Mouse (Mus musculus): ENCODE results near the gene Tma7. TPM values are rescaled to one million over a fixed set of nuclear protein-coding genes. Genes with fewer than 3 reads are reported as not detected.

Tma7 gene
- polyA plus RNA-seq, 1 experiment from 2014 or later = 774 TPM

- DNase-seq (ENCODE audit: low spot score) (no peak), ATAC-seq (ENCODE audit: low FRiP score) (no peak)
- Histone ChIP-seq H3K9me3 (ENCODE audit: control insufficient read depth, low read length) (no peaks in the 10 kb centered on the region), H3K4me2 (replicated peaks; ENCODE audit: low read depth, low read length) (no peak overlapping the region), H3K27me3 (ENCODE audit: control insufficient read depth, insufficient read depth, low read length) (no peaks in the 10 kb centered on the region), H3K9ac (ENCODE audit: low read depth, low read length) (no peak overlapping the region), H3K36me3 (ENCODE audit: control insufficient read depth, insufficient read depth, low read length) (peaks cover 8% of the 10 kb centered on the region; the same call in 1 of the 2 replicates), H3K4me3 (ENCODE audit: low read depth, low read length) (no peak overlapping the region), H3K27ac (ENCODE audit: low read depth, low read length) (no peak overlapping the region), H3K4me1 (replicated peaks; ENCODE audit: control insufficient read depth, insufficient read depth, low read length) (peaks cover 2% of the 10 kb centered on the region; the same call in 1 of the 2 replicates)
- WGBS = 86% methylated on average over 4 of the region's 4 CpGs
Observed at GRCm38 (mm10) chr9:109056916-109057315, 25.5 kb downstream of the Tma7 start.

GRCm38 (mm10) chr9:109056081-109056690, 26.2 kb downstream of the Tma7 start:
- WGBS = 92% methylated on average over 17 of the region's 17 CpGs
- Histone ChIP-seq H3K27ac (ENCODE audit: low read depth, low read length) (no peak overlapping the region), H3K9me3 (ENCODE audit: control insufficient read depth, low read length) (no peaks in the 10 kb centered on the region), H3K9ac (ENCODE audit: low read depth, low read length) (no peak overlapping the region), H3K36me3 (ENCODE audit: control insufficient read depth, insufficient read depth, low read length) (peaks cover 8% of the 10 kb centered on the region; the same call in 1 of the 2 replicates), H3K4me1 (replicated peaks; ENCODE audit: control insufficient read depth, insufficient read depth, low read length) (peaks cover 2% of the 10 kb centered on the region; the same call in 1 of the 2 replicates), H3K27me3 (ENCODE audit: control insufficient read depth, insufficient read depth, low read length) (no peaks in the 10 kb centered on the region), H3K4me2 (replicated peaks; ENCODE audit: low read depth, low read length) (no peak overlapping the region), H3K4me3 (ENCODE audit: low read depth, low read length) (no peak overlapping the region)
- no peak for ATAC-seq (ENCODE audit: low FRiP score)
- DNase-seq (ENCODE audit: low spot score) = no peak

GRCm38 (mm10) chr9:109055271-109056030, 26.9 kb downstream of the Tma7 start:
- Histone ChIP-seq H3K4me2 (replicated peaks; ENCODE audit: low read depth, low read length) (peak overlapping the region; percentile 1; the same call in 1 of the 2 replicates), H3K9me3 (ENCODE audit: control insufficient read depth, low read length) (no peaks in the 10 kb centered on the region), H3K4me3 (ENCODE audit: low read depth, low read length) (no peak overlapping the region; the same call in 1 of the 2 replicates), H3K27me3 (ENCODE audit: control insufficient read depth, insufficient read depth, low read length) (no peaks in the 10 kb centered on the region), H3K4me1 (replicated peaks; ENCODE audit: control insufficient read depth, insufficient read depth, low read length) (peaks cover 2% of the 10 kb centered on the region; the same call in 1 of the 2 replicates), H3K27ac (ENCODE audit: low read depth, low read length) (no peak overlapping the region), H3K9ac (ENCODE audit: low read depth, low read length) (no peak overlapping the region), H3K36me3 (ENCODE audit: control insufficient read depth, insufficient read depth, low read length) (peaks cover 8% of the 10 kb centered on the region; the same call in 1 of the 2 replicates)
- DNase-seq (ENCODE audit: low spot score) = no peak
- WGBS = 89% methylated on average over 12 of the region's 12 CpGs
- no peak for ATAC-seq (ENCODE audit: low FRiP score)

GRCm38 (mm10) chr9:109054712-109055111, 27.7 kb downstream of the Tma7 start:
- 11% methylated on average over 7 of the region's 7 CpGs for WGBS
- H3K4me3 ChIP-seq (ENCODE audit: low read depth, low read length) = peak overlapping the region; percentile 0; the same call in 1 of the 2 replicates
- ATAC-seq (ENCODE audit: low FRiP score) (peak; percentile 39; the same call in 1 of the 2 replicates), DNase-seq (ENCODE audit: low spot score) (peak; percentile 47)
- H3K27ac ChIP-seq (ENCODE audit: low read depth, low read length) = no peak overlapping the region
- peaks cover 8% of the 10 kb centered on the region; the same call in 1 of the 2 replicates for H3K36me3 ChIP-seq (ENCODE audit: control insufficient read depth, insufficient read depth, low read length)
- H3K4me2 ChIP-seq (replicated peaks; ENCODE audit: low read depth, low read length) = peak overlapping the region; percentile 1; the same call in 1 of the 2 replicates
- H3K27me3 ChIP-seq (ENCODE audit: control insufficient read depth, insufficient read depth, low read length) = no peaks in the 10 kb centered on the region
- H3K9me3 ChIP-seq (ENCODE audit: control insufficient read depth, low read length) = no peaks in the 10 kb centered on the region
- no peak overlapping the region for H3K9ac ChIP-seq (ENCODE audit: low read depth, low read length)
- H3K4me1 ChIP-seq (replicated peaks; ENCODE audit: control insufficient read depth, insufficient read depth, low read length) = peaks cover 2% of the 10 kb centered on the region; the same call in 1 of the 2 replicates

GRCm38 (mm10) chr9:109053851-109054250, 28.5 kb downstream of the Tma7 start:
- Histone ChIP-seq H3K36me3 (ENCODE audit: control insufficient read depth, insufficient read depth, low read length) (peaks cover 8% of the 10 kb centered on the region; the same call in 1 of the 2 replicates), H3K4me2 (replicated peaks; ENCODE audit: low read depth, low read length) (no peak overlapping the region), H3K27me3 (ENCODE audit: control insufficient read depth, insufficient read depth, low read length) (no peaks in the 10 kb centered on the region), H3K9me3 (ENCODE audit: control insufficient read depth, low read length) (no peaks in the 10 kb centered on the region), H3K27ac (ENCODE audit: low read depth, low read length) (no peak overlapping the region), H3K4me1 (replicated peaks; ENCODE audit: control insufficient read depth, insufficient read depth, low read length) (no peaks in the 10 kb centered on the region; the same call in 1 of the 2 replicates), H3K4me3 (ENCODE audit: low read depth, low read length) (no peak overlapping the region), H3K9ac (ENCODE audit: low read depth, low read length) (no peak overlapping the region)
- 78% methylated on average over 6 of the region's 6 CpGs for WGBS
- DNase-seq (ENCODE audit: low spot score) (no peak), ATAC-seq (ENCODE audit: low FRiP score) (no peak)

GRCm38 (mm10) chr9:109053366-109053765, 29.0 kb downstream of the Tma7 start:
- no peak overlapping the region for H3K27ac ChIP-seq (ENCODE audit: low read depth, low read length)
- no peak overlapping the region for H3K9ac ChIP-seq (ENCODE audit: low read depth, low read length)
- DNase-seq (ENCODE audit: low spot score) = no peak
- H3K36me3 ChIP-seq (ENCODE audit: control insufficient read depth, insufficient read depth, low read length) = peaks cover 8% of the 10 kb centered on the region; the same call in 1 of the 2 replicates
- H3K27me3 ChIP-seq (ENCODE audit: control insufficient read depth, insufficient read depth, low read length) = no peaks in the 10 kb centered on the region
- H3K4me1 ChIP-seq (replicated peaks; ENCODE audit: control insufficient read depth, insufficient read depth, low read length) = no peaks in the 10 kb centered on the region; the same call in 1 of the 2 replicates
- ATAC-seq (ENCODE audit: low FRiP score) = no peak
- no peaks in the 10 kb centered on the region for H3K9me3 ChIP-seq (ENCODE audit: control insufficient read depth, low read length)
- no peak overlapping the region for H3K4me2 ChIP-seq (replicated peaks; ENCODE audit: low read depth, low read length)
- H3K4me3 ChIP-seq (ENCODE audit: low read depth, low read length) = no peak overlapping the region
- WGBS = 82% methylated on average over 3 of the region's 3 CpGs

- Histone ChIP-seq H3K27me3 (ENCODE audit: control insufficient read depth, insufficient read depth, low read length) (no peaks in the 10 kb centered on the region), H3K36me3 (ENCODE audit: control insufficient read depth, insufficient read depth, low read length) (0 out of 2 replicates have a peak, but pooled peaks cover 2% of the 10 kb centered on the region), H3K9ac (ENCODE audit: low read depth, low read length) (no peak overlapping the region), H3K9me3 (ENCODE audit: control insufficient read depth, low read length) (no peaks in the 10 kb centered on the region), H3K27ac (ENCODE audit: low read depth, low read length) (no peak overlapping the region), H3K4me1 (replicated peaks; ENCODE audit: control insufficient read depth, insufficient read depth, low read length) (no peaks in the 10 kb centered on the region; the same call in 1 of the 2 replicates), H3K4me3 (ENCODE audit: low read depth, low read length) (no peak overlapping the region), H3K4me2 (replicated peaks; ENCODE audit: low read depth, low read length) (no peak overlapping the region)
- ATAC-seq (ENCODE audit: low FRiP score) (no peak), DNase-seq (ENCODE audit: low spot score) (no peak)
- 84% methylated on average over 9 of the region's 9 CpGs for WGBS
Observed at GRCm38 (mm10) chr9:109052490-109053260, 29.7 kb downstream of the Tma7 start.

Data from hindbrain, embryonic 11.5 days (tissue).